Mouse (Mus musculus): ENCODE results near the gene Dusp15. TPM values are rescaled to one million over a fixed set of nuclear protein-coding genes. Genes with fewer than 3 reads are reported as not detected.

Dusp15 gene
- polyA plus RNA-seq, 1 experiment: 0.21 TPM

DNA sequence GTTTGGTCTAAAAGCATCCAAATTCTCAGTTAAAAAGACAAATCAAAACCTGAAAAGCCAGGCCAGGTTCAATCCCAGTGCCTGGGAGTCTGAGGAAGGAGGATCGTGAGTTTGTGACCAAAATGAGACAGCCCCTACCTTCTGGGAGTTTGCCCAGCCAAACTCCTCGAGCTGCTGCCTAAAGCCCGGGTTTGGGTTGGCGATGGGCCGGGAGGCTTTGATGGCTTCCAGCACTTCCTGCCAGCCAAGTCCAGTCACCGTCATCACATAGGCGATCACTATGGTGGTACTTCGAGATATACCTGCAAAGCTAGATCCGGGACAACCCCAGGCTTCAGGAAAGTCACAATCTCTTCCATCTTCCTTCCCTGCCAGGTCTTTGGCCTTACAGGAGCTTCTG lies 7.5 kb downstream of the Dusp15 start:
- no peak for DNase-seq (ENCODE audit: low read depth in 1 of 2, low spot score in 2 of 2)
- Histone ChIP-seq H3K36me3 (ENCODE audit: control insufficient read depth, insufficient read depth, low read length) (no peaks in the 10 kb centered on the region), H3K4me1 (ENCODE audit: control insufficient read depth, insufficient read depth, insufficient read length) (peaks cover 4% of the 10 kb centered on the region; the same call in 1 of the 2 replicates), H3K4me3 (ENCODE audit: extremely low read depth, insufficient read depth, insufficient read length) (no peak overlapping the region), H3K27ac (ENCODE audit: insufficient read depth, low read length) (no peak overlapping the region), H3K27me3 (ENCODE audit: control insufficient read depth, insufficient read depth, low read length) (peaks cover 5% of the 10 kb centered on the region)
- 57% methylated on average over 9 of the region's 9 CpGs for WGBS
- TF ChIP-seq CTCF (IDR thresholded peaks at IDR 0.05; ENCODE audit: extremely low read depth, insufficient read depth, insufficient read length, insufficient replicate concordance): no peak
- no peak for TF ChIP-seq POLR2A (IDR thresholded peaks at IDR 0.05; ENCODE audit: low read depth, low read length)

DNA sequence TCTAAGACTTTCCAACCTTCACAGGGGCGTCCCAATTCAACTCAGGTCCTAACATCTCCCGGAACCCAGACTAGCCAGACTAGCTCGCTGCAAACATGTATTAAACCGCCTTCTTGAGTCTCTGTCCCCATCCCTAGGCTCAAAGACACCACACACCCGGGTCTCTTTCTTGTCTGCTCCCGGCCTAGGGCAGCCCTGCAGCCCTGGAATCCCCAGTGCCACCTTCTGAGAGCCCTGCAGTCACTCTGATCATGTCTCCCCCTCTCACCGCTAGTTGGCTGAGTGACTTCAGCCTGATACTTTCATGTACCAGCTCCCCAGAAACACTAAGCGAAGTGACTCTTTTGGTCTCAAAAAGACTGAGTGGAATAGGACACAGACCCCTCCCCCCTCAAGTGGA lies 7.9 kb downstream of the Dusp15 start:
- Histone ChIP-seq H3K27me3 (ENCODE audit: control insufficient read depth, insufficient read depth, low read length) (peaks cover 5% of the 10 kb centered on the region), H3K36me3 (ENCODE audit: control insufficient read depth, insufficient read depth, low read length) (no peaks in the 10 kb centered on the region), H3K4me1 (ENCODE audit: control insufficient read depth, insufficient read depth, insufficient read length) (peaks cover 4% of the 10 kb centered on the region; the same call in 1 of the 2 replicates), H3K4me3 (ENCODE audit: extremely low read depth, insufficient read depth, insufficient read length) (no peak overlapping the region), H3K27ac (ENCODE audit: insufficient read depth, low read length) (no peak overlapping the region)
- DNase-seq (ENCODE audit: low read depth in 1 of 2, low spot score in 2 of 2): no peak
- no peak for TF ChIP-seq CTCF (IDR thresholded peaks at IDR 0.05; ENCODE audit: extremely low read depth, insufficient read depth, insufficient read length, insufficient replicate concordance)
- WGBS: 18% methylated on average over 8 of the region's 8 CpGs

DNA sequence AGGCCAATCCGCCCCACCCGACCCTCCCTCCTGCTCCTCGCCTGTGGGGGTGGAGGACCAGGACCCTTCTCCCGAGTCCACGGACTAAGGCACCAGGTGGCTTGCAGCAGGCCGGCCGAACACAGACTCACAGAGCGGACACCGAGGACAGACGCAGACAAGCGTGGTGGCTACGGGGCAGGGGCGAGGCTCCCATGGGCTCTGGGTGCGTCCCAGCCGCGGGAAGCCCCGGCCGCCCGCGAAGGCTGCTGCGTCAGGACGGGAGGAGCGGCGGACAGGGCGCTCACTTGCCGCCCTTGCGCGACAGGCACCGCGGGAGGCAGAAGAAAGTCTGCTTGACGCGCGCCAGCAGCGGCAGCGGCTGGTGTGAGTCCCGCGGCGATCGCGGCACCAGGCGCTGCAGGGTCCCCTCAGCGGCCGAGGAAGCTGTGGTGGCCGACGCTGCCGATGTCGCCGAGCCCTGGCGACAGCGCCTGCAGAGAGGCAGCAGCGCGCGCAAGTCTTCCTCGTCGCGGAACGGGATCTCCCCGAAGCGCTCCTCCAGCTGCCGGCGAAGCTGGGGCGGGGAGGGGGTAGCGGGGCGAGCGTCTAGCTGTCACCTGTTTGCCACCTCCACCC lies 8.5 kb downstream of the Dusp15 start:
- Histone ChIP-seq H3K4me3 (ENCODE audit: extremely low read depth, insufficient read depth, insufficient read length) (no peak overlapping the region), H3K27me3 (ENCODE audit: control insufficient read depth, insufficient read depth, low read length) (peaks cover 5% of the 10 kb centered on the region)

DNA sequence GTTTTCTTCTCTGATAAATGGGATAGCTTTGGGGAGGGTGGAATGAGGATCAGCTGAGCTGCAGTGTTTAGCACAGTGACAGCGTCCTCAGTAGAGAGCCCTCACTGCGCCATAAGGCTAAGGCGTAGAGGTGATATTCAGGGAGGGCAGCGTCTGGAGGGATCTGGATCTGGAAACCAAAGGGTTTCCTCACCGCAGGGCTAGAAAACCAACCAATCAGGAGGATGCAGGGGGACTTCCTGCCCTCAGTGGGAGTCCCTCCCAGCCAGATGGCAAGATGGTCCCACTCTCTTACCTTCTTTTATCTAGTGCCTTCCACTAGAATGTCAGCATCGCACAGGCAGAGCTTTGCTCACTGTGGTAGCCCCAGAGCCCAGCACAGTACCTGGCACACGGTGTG lies 9.7 kb downstream of the Dusp15 start:
- no peak for DNase-seq (ENCODE audit: low read depth in 1 of 2, low spot score in 2 of 2)
- WGBS: 24% methylated on average over 7 of the region's 7 CpGs
- Histone ChIP-seq H3K27ac (ENCODE audit: insufficient read depth, low read length) (no peak overlapping the region), H3K4me3 (ENCODE audit: extremely low read depth, insufficient read depth, insufficient read length) (no peak overlapping the region), H3K4me1 (ENCODE audit: control insufficient read depth, insufficient read depth, insufficient read length) (peaks cover 4% of the 10 kb centered on the region; the same call in 1 of the 2 replicates), H3K36me3 (ENCODE audit: control insufficient read depth, insufficient read depth, low read length) (no peaks in the 10 kb centered on the region), H3K27me3 (ENCODE audit: control insufficient read depth, insufficient read depth, low read length) (peaks cover 5% of the 10 kb centered on the region)
- no peak for TF ChIP-seq POLR2A (IDR thresholded peaks at IDR 0.05; ENCODE audit: low read depth, low read length)
- TF ChIP-seq CTCF (IDR thresholded peaks at IDR 0.05; ENCODE audit: extremely low read depth, insufficient read depth, insufficient read length, insufficient replicate concordance): no peak

More for the DNA sequence above, 8.5 kb downstream of the Dusp15 start:
- 2% methylated on average over 60 of the region's 65 CpGs for WGBS
- no peaks in the 10 kb centered on the region for H3K36me3 ChIP-seq (ENCODE audit: control insufficient read depth, insufficient read depth, low read length)
- no peak for TF ChIP-seq POLR2A (IDR thresholded peaks at IDR 0.05; ENCODE audit: low read depth, low read length)
- no peak for TF ChIP-seq CTCF (IDR thresholded peaks at IDR 0.05; ENCODE audit: extremely low read depth, insufficient read depth, insufficient read length, insufficient replicate concordance)
- H3K27ac ChIP-seq (ENCODE audit: insufficient read depth, low read length): no peak overlapping the region
- no peak for DNase-seq (ENCODE audit: low read depth in 1 of 2, low spot score in 2 of 2)
- H3K4me1 ChIP-seq (ENCODE audit: control insufficient read depth, insufficient read depth, insufficient read length): peaks cover 4% of the 10 kb centered on the region; the same call in 1 of the 2 replicates

DNA sequence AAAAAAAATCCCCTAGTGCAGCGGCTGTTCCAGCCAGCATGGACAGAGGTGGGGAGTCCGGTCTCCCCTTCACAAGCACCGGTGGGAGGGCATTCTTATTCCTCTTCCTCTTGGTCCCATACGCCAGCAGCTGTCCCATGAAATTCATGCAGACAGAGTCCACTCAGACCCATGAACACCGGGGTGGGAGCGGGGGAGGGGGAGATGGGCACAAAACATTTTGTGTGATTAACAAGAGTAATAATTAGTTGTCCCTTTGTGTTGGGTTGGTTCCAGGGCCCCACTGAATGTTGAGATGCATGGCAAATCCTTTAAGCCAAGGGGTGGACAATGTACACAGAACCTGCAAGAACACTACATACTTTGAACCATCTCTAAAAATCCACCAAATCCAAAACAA lies 10.4 kb downstream of the Dusp15 start:
- DNase-seq (ENCODE audit: low read depth in 1 of 2, low spot score in 2 of 2): no peak
- WGBS: 84% methylated on average over 6 of the region's 6 CpGs
- Histone ChIP-seq H3K4me1 (ENCODE audit: control insufficient read depth, insufficient read depth, insufficient read length) (peaks cover 4% of the 10 kb centered on the region; the same call in 1 of the 2 replicates), H3K36me3 (ENCODE audit: control insufficient read depth, insufficient read depth, low read length) (no peaks in the 10 kb centered on the region), H3K27ac (ENCODE audit: insufficient read depth, low read length) (no peak overlapping the region), H3K4me3 (ENCODE audit: extremely low read depth, insufficient read depth, insufficient read length) (no peak overlapping the region), H3K27me3 (ENCODE audit: control insufficient read depth, insufficient read depth, low read length) (peaks cover 5% of the 10 kb centered on the region)
- TF ChIP-seq POLR2A (IDR thresholded peaks at IDR 0.05; ENCODE audit: low read depth, low read length) (no peak), CTCF (IDR thresholded peaks at IDR 0.05; ENCODE audit: extremely low read depth, insufficient read depth, insufficient read length, insufficient replicate concordance) (no peak)

DNA sequence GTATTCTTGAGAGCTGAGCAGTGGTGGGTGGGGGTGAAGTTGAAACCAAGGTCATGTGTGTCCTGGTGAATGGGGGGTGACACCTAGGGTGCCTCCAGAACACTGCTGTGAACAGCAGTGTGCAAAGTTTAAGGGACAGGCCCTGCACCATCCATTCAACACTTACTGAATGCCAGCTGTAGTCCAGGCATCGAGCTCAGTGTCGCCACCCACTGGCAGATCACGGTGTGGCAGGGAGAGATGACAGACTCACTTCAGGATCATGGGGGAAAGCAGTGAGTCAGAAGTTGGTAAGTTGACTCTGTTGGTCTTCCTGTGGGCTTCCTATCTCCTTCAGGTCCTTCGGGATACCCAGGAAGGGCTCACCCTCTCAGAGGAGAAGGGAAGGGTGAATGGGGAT lies 11.7 kb downstream of the Dusp15 start:
- Histone ChIP-seq H3K4me1 (ENCODE audit: control insufficient read depth, insufficient read depth, insufficient read length) (peaks cover 4% of the 10 kb centered on the region; the same call in 1 of the 2 replicates), H3K36me3 (ENCODE audit: control insufficient read depth, insufficient read depth, low read length) (no peaks in the 10 kb centered on the region), H3K4me3 (ENCODE audit: extremely low read depth, insufficient read depth, insufficient read length) (no peak overlapping the region), H3K27me3 (ENCODE audit: control insufficient read depth, insufficient read depth, low read length) (peaks cover 5% of the 10 kb centered on the region), H3K27ac (ENCODE audit: insufficient read depth, low read length) (no peak overlapping the region)
- DNase-seq (ENCODE audit: low read depth in 1 of 2, low spot score in 2 of 2): peak in 1 of 2 experiments; percentile 25
- WGBS: 5% methylated on average over 4 of the region's 4 CpGs
- TF ChIP-seq CTCF (IDR thresholded peaks at IDR 0.05; ENCODE audit: extremely low read depth, insufficient read depth, insufficient read length, insufficient replicate concordance) (peak; percentile 65; the same call in 1 of the 2 replicates), POLR2A (IDR thresholded peaks at IDR 0.05; ENCODE audit: low read depth, low read length) (no peak)

DNA sequence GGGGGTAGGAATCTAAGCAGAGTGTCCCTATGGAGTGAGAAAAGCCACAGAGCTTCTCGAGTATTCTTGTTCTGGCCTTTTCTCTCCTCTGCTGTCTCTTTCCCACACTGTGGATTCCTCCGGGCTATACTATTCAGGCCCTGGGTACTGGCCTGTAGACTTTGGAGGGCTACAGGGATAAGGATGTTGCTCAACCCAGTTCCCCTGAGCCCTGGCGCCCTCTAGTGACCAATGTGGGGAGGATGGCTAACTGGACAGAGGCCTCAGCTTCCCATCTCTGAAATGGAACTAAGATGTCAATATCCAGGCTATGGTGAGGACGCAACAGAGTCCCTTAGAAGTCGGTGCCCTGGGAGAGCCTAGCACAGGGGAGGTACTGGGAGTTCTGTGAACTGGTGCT lies 17.9 kb downstream of the Dusp15 start:
- peak; percentile 48; the same call in 1 of the 2 replicates for TF ChIP-seq CTCF (IDR thresholded peaks at IDR 0.05; ENCODE audit: extremely low read depth, insufficient read depth, insufficient read length, insufficient replicate concordance)
- TF ChIP-seq POLR2A (IDR thresholded peaks at IDR 0.05; ENCODE audit: low read depth, low read length): no peak
- 42% methylated on average over 5 of the region's 5 CpGs for whole genome bisulfite sequencing
- no peaks in the 10 kb centered on the region for H3K4me1 ChIP-seq (ENCODE audit: control insufficient read depth, insufficient read depth, insufficient read length)
- peak in 1 of 2 experiments; percentile 30 for DNase-seq (ENCODE audit: low read depth in 1 of 2, low spot score in 2 of 2)
- H3K27me3 ChIP-seq (ENCODE audit: control insufficient read depth, insufficient read depth, low read length): no peaks in the 10 kb centered on the region
- H3K4me3 ChIP-seq (ENCODE audit: extremely low read depth, insufficient read depth, insufficient read length): no peak overlapping the region
- no peak overlapping the region for H3K27ac ChIP-seq (ENCODE audit: insufficient read depth, low read length)
- no peaks in the 10 kb centered on the region for H3K36me3 ChIP-seq (ENCODE audit: control insufficient read depth, insufficient read depth, low read length)

Data from spleen, adult 2 months (tissue).